Mouse (Mus musculus) embryonic fibroblast, embryonic 13.5 days (primary cell): ENCODE measurements around the gene Zswim7.

Experiments used
- CTCF ChIP-seq: IDR thresholded peaks from 2 replicates; pipeline ENCODE4 v1.5.1; 2011; ENCODE audit warnings: mild to moderate bottlenecking, control low read depth, low read length, moderate library complexity, borderline replicate concordance; ENCODE audit not compliant: insufficient read depth
- POLR2A ChIP-seq: IDR thresholded peaks from 2 replicates; pipeline ENCODE4 v1.6.1; 2011; ENCODE audit warnings: low read depth, mild to moderate bottlenecking, control low read depth, low read length, moderate library complexity

DNA sequence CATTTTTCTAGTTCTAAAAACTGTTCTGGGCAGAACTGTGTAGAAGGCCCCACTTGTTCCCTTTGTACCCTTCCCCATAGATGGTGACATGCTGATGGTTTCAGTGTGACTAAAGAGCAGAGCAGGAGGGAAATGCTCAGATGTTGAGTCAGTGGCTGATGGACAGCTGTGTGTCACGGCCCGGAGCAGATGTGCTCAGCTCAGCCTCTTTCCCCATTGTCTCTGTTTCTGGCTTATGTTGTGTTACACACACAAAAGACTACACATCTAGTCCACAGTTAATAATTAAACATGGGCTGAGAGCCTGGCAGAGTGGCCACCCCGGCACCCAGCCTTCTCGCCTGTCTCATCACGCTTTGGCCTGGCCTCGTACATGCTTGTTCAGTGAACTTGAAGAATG is 63.4 kb downstream of the Zswim7 start:
- no peak for TF ChIP-seq POLR2A
- no peak for TF ChIP-seq CTCF
